ENCODE assay signal across 22 mouse cellular contexts in the genomic region with DNA sequence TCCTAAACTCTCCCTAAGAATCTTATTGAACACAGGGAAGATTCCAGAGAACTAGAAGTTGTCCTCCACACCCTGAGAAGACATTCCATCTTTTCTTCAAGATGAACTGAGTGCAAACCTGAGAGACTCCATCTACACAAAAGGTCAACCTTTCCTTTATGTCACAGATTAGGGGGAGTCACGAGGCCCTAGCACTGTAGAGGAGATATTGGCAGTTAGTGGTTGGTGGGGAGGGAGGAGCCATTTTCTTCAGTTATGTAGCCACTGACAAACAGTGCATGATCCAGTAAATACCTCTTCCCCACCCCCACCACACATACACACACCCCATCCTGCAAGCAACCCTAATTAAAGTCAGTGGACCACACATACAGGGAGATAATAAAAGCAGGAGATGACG. TPM values are rescaled to one million over a fixed set of nuclear protein-coding genes. Genes with fewer than 3 reads are reported as not detected.
"Had no signal": no experiment of that assay in that cellular context is flagged by ENCODE, and none has a peak within 500 bp of the region (broad histone marks: within the 10 kb centered on the region; RNA-seq: fewer than 3 reads in every experiment).

No protein-coding gene starts in this region.

- H3K36me3 ChIP-seq: midbrain, embryonic 10.5 days; midbrain, embryonic 13.5 days; neural tube, embryonic 13.5 days; neural tube, embryonic 15.5 days; stomach, embryonic 15.5 days had no signal

- H3K27ac ChIP-seq: liver, embryonic 14.5 days; midbrain, embryonic 10.5 days; midbrain, embryonic 13.5 days; neural tube, embryonic 13.5 days; neural tube, embryonic 15.5 days; stomach, embryonic 15.5 days; stomach, postnatal 0 days had no signal

- H3K27me3 ChIP-seq: midbrain, embryonic 13.5 days; stomach, embryonic 15.5 days had no signal

- H3K4me1 ChIP-seq: stomach, embryonic 15.5 days had no signal

- H3K4me3 ChIP-seq: midbrain, embryonic 10.5 days; midbrain, embryonic 13.5 days; myocyte; neural tube, embryonic 13.5 days; neural tube, embryonic 15.5 days; stomach, embryonic 15.5 days had no signal

- H3K9ac ChIP-seq: liver, embryonic 14.5 days; lung, embryonic 14.5 days; midbrain, embryonic 13.5 days; neural tube, embryonic 13.5 days; neural tube, embryonic 15.5 days; stomach, embryonic 15.5 days had no signal

- DNase-seq: lung, adult 18-20 months; lung, embryonic 14.5 days; lung, postnatal 10 days; lung, postnatal 4 days; retina, postnatal 1 day; right cerebral cortex, adult 18-20 months; right cerebral cortex, postnatal 25 days; right cerebral cortex, postnatal 4 days; spleen, adult 18-20 months; thymus, adult 2 months; thymus, postnatal 25 days; thymus, postnatal 4 days had no signal

- H3K9me3 ChIP-seq: midbrain, embryonic 10.5 days; midbrain, embryonic 13.5 days; neural tube, embryonic 13.5 days; neural tube, embryonic 15.5 days; stomach, embryonic 15.5 days had no signal

RNA-seq across cellular contexts. Expression of a gene that starts 44.4 kb away (rescaled TPM):
- total RNA-seq: megakaryocyte, adult 5-6 weeks; megakaryocyte-erythroid progenitor cell, adult 5-6 weeks had no signal
